Comparison of ENCODE assay signal across 7 mouse cellular contexts in the genomic region with DNA sequence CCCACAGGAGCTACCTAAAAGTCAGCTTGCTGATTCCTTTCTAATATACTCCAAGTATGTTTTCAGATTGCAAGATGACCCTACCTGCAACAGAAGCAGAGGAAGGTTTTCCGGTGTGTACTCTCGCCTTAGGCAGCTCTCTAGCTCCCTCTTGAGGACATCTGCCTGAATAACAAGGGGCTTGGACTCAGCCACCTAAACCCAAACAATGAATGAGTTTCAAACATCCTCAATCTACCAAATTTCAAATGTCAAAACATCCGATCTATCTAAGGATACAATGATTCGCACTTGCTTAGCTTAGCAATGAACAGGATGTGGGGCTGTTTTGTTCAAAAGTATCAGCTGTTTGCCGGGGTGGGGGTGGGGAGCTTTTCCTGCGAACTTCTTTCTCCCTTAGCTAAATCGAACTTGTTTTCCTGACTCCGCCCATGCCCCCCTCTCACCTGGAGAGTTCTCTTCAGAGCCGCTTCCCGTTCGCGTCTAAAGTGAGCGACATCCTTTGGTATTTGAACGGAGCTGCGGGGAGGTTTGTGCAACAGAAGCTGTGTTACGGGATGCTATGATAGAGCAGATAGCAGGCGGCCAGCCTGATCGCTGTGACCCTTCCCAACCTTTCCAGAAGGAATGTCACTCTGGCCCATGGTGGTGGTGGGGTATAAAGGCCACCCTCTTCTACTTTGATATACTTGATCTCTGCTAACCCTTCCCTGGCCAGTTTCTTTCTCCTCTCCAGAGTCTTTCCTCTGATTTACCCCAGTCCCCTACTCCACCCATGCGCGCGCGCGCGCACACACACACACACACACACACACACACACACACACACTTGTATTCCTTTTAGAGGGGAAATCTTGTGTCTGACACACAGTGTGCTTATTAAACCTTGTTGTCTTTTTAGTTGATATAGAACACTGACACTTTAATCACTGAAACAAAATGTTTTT. TPM values are rescaled to one million over a fixed set of nuclear protein-coding genes. Genes with fewer than 3 reads are reported as not detected.
DNase-seq lines count a peak whose midpoint lies in the region; ATAC-seq and TF ChIP-seq lines count a peak whose summit lies in the region.

No protein-coding gene starts in this region.

- peak; percentile 82 for ATAC-seq in activated CD4-positive, CD25-positive, alpha-beta regulatory T cell, adult 4 months
- ATAC-seq in intestine, embryonic 14.5 days (replicated peaks; ENCODE audit: low FRiP score, low TSS enrichment, low read depth) = 0 out of 2 replicates have a peak, but pooled peaks have one; percentile 27
- 0 out of 2 replicates have a peak, but pooled peaks have one; percentile 31 for ATAC-seq in limb, embryonic 11.5 days (ENCODE audit: insufficient number of reproducible peaks, low FRiP score, low TSS enrichment, low read depth)
- no peak for ATAC-seq in midbrain, embryonic 12.5 days (ENCODE audit: low FRiP score, low read depth)

- peak overlapping the region; percentile 48 for H3K9ac ChIP-seq in intestine, embryonic 14.5 days (ENCODE audit: low read length)
- peak overlapping the region; percentile 46; the same call in 1 of the 2 replicates for H3K9ac ChIP-seq in limb, embryonic 11.5 days (ENCODE audit: low read length)
- peak overlapping the region; percentile 60; the same call in 1 of the 2 replicates for H3K9ac ChIP-seq in midbrain, embryonic 12.5 days (replicated peaks)

- 0 out of 2 replicates have a peak overlapping the region, but pooled peaks have one; percentile 12 for H3K27ac ChIP-seq in gastrocnemius, adult 2 months
- H3K27ac ChIP-seq in intestine, embryonic 14.5 days (ENCODE audit: low read depth) = no peak overlapping the region
- no peak overlapping the region for H3K27ac ChIP-seq in limb, embryonic 11.5 days (replicated peaks; ENCODE audit: low read depth, low read length)
- no peak overlapping the region for H3K27ac ChIP-seq in midbrain, embryonic 12.5 days (replicated peaks)

- no peaks in the 10 kb centered on the region for H3K4me1 ChIP-seq in intestine, embryonic 14.5 days (replicated peaks; ENCODE audit: control insufficient read depth, insufficient read depth, low read length)
- no peaks in the 10 kb centered on the region for H3K4me1 ChIP-seq in limb, embryonic 11.5 days (ENCODE audit: control insufficient read depth, insufficient read depth, low read length)
- H3K4me1 ChIP-seq in midbrain, embryonic 12.5 days = 0 out of 2 replicates have a peak, but pooled peaks cover 4% of the 10 kb centered on the region

- H3K27me3 ChIP-seq in intestine, embryonic 14.5 days (replicated peaks; ENCODE audit: control insufficient read depth, insufficient read depth, low read length) = no peaks in the 10 kb centered on the region
- H3K27me3 ChIP-seq in limb, embryonic 11.5 days (ENCODE audit: control insufficient read depth, insufficient read depth, low read length) = no peaks in the 10 kb centered on the region
- H3K27me3 ChIP-seq in midbrain, embryonic 12.5 days = peaks cover 4% of the 10 kb centered on the region; the same call in 1 of the 2 replicates

- H3K4me2 ChIP-seq in intestine, embryonic 14.5 days (ENCODE audit: low read length) = peak overlapping the region; percentile 88
- peak overlapping the region; percentile 49 for H3K4me2 ChIP-seq in limb, embryonic 11.5 days (ENCODE audit: low read depth, severe bottlenecking)
- H3K4me2 ChIP-seq in midbrain, embryonic 12.5 days (replicated peaks) = peak overlapping the region; percentile 75

- DNase-seq in cerebellum, adult 9-11 months = peak; percentile 48
- peak; percentile 53 for DNase-seq in gastrocnemius, adult 2 months
- peak; percentile 85 for DNase-seq in intestine, embryonic 14.5 days (ENCODE audit: low spot score)
- DNase-seq in limb, embryonic 11.5 days (ENCODE audit: low spot score) = peak; percentile 84
- peak; percentile 23 to 62 for DNase-seq in spleen, adult 18-20 months

- whole genome bisulfite sequencing in intestine, embryonic 14.5 days = 19% methylated on average over 24 of the region's 24 CpGs
- WGBS in limb, embryonic 11.5 days = 21% methylated on average over 24 of the region's 24 CpGs
- 18% methylated on average over 24 of the region's 24 CpGs for whole genome bisulfite sequencing in midbrain, embryonic 12.5 days

- H3K9me3 ChIP-seq in intestine, embryonic 14.5 days (ENCODE audit: control insufficient read depth, low read length) = 0 out of 2 replicates have a peak, but pooled peaks cover 2% of the 10 kb centered on the region
- no peaks in the 10 kb centered on the region for H3K9me3 ChIP-seq in limb, embryonic 11.5 days (ENCODE audit: control insufficient read depth, low read length)
- H3K9me3 ChIP-seq in midbrain, embryonic 12.5 days = no peaks in the 10 kb centered on the region

- TF ChIP-seq CTCF in gastrocnemius, adult 2 months (IDR thresholded peaks at IDR 0.05) = peak; percentile 97

- intact Hi-C loops in gastrocnemius, adult 2 months (cut with DNase I) = loop anchor here (10.0 kb wide), 3 partner anchors 255 to 385 kb away; a partner anchor contains a TSS

- H3K4me3 ChIP-seq in gastrocnemius, adult 2 months = peak overlapping the region; percentile 67
- peak overlapping the region; percentile 46 for H3K4me3 ChIP-seq in intestine, embryonic 14.5 days (ENCODE audit: low read depth, low read length)
- peak overlapping the region; percentile 29 for H3K4me3 ChIP-seq in limb, embryonic 11.5 days (ENCODE audit: low read depth, low read length)
- H3K4me3 ChIP-seq in midbrain, embryonic 12.5 days = peak overlapping the region; percentile 44

- no peaks in the 10 kb centered on the region for H3K36me3 ChIP-seq in intestine, embryonic 14.5 days (ENCODE audit: control insufficient read depth, insufficient read depth, low read length)
- H3K36me3 ChIP-seq in limb, embryonic 11.5 days (ENCODE audit: control insufficient read depth, insufficient read depth, low read length) = no peaks in the 10 kb centered on the region
- no peaks in the 10 kb centered on the region for H3K36me3 ChIP-seq in midbrain, embryonic 12.5 days

RNA-seq across cellular contexts. Expression of a gene that starts 26.2 kb away (rescaled TPM):
- 1 to 10 TPM in 1 of 2 experiments, under 1 TPM in 1; 0.33 to 1.1 TPM for polyA plus RNA-seq in activated CD4-positive, CD25-positive, alpha-beta regulatory T cell, adult 4 months (2017; shearing (Covaris generic))
- total RNA-seq in gastrocnemius, adult 2 months (2021) = 1 to 10 TPM in 1 of 2 experiments, under 1 TPM in 1; 0.89 to 1.3 TPM
- polyA plus RNA-seq in intestine, embryonic 14.5 days (2014; fragmentation: Nextera tagmentation; extraction: Ambion mirVana) = 0.44 and 0.47 TPM in 2 replicates
- 0.29 and 0.54 TPM in 2 replicates for polyA plus RNA-seq in limb, embryonic 11.5 days (2014; fragmentation: Nextera tagmentation; extraction: Ambion mirVana)
- polyA plus RNA-seq in midbrain, embryonic 12.5 days (2016; fragmentation: Nextera tagmentation; extraction: Ambion mirVana) = 0.26 and 0.38 TPM in 2 replicates
